ENCODE assay signal across 10 mouse cellular contexts in the genomic region with DNA sequence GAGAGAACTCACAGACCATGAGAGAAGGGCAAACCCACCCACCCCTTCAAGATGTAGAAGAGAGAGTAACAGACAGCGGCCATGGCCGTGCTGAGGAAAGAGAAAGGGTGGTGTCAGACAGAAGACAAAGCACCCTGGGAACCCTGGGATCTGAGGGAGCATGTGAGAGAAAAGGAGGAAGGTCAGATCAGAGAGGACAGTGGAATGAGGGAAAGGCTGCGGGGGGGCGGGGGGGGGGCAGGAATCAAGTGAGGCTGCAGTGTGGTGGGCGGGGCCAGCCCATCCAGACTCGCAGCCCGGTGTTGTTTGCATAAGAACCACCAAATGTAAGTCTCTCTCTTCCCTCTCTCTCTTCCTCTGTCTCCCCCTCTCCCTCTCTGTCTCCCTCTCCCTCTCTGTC.
DNase-seq lines count a peak whose midpoint lies in the region; ATAC-seq lines count a peak whose summit lies in the region.
"Had no signal": no experiment of that assay in that cellular context is flagged by ENCODE, and none has a peak within 500 bp of the region (broad histone marks: within the 10 kb centered on the region; RNA-seq: fewer than 3 reads in every experiment).

No protein-coding gene starts in this region.

- H3K4me1 ChIP-seq in hindbrain, embryonic 10.5 days (replicated peaks): peaks cover 14% of the 10 kb centered on the region
- H3K4me1 ChIP-seq in hindbrain, embryonic 14.5 days (replicated peaks; ENCODE audit: control insufficient read depth, insufficient read depth, low read length): peaks cover 4% of the 10 kb centered on the region; the same call in 1 of the 2 replicates
- no peaks in the 10 kb centered on the region; the same call in 1 of the 2 replicates for H3K4me1 ChIP-seq in neural tube, embryonic 15.5 days
- H3K4me1 ChIP-seq in hindbrain, embryonic 15.5 days (replicated peaks): 0 out of 2 replicates have a peak, but pooled peaks cover 5% of the 10 kb centered on the region

- no peaks in the 10 kb centered on the region for H3K9me3 ChIP-seq in hindbrain, embryonic 10.5 days
- no peaks in the 10 kb centered on the region for H3K9me3 ChIP-seq in hindbrain, embryonic 14.5 days (ENCODE audit: control insufficient read depth, low read length)
- no peaks in the 10 kb centered on the region for H3K9me3 ChIP-seq in neural tube, embryonic 15.5 days (replicated peaks)
- H3K9me3 ChIP-seq in hindbrain, embryonic 15.5 days: no peaks in the 10 kb centered on the region

- ATAC-seq in hindbrain, embryonic 14.5 days (ENCODE audit: low FRiP score): no peak
- ATAC-seq in neural tube, embryonic 15.5 days (ENCODE audit: low FRiP score): no peak
- no peak for ATAC-seq in hindbrain, embryonic 15.5 days (ENCODE audit: low FRiP score, low read depth)

- no peak overlapping the region for H3K9ac ChIP-seq in hindbrain, embryonic 14.5 days
- H3K9ac ChIP-seq in neural tube, embryonic 15.5 days (replicated peaks): no peak overlapping the region
- no peak overlapping the region for H3K9ac ChIP-seq in hindbrain, embryonic 15.5 days

- H3K27me3 ChIP-seq in hindbrain, embryonic 10.5 days (ENCODE audit: insufficient read depth, poor library complexity, severe bottlenecking): no peaks in the 10 kb centered on the region
- no peaks in the 10 kb centered on the region for H3K27me3 ChIP-seq in hindbrain, embryonic 14.5 days (ENCODE audit: control insufficient read depth, insufficient read depth, low read length)
- H3K27me3 ChIP-seq in neural tube, embryonic 15.5 days (replicated peaks): no peaks in the 10 kb centered on the region
- H3K27me3 ChIP-seq in hindbrain, embryonic 15.5 days: no peaks in the 10 kb centered on the region

- H3K4me3 ChIP-seq in hindbrain, embryonic 10.5 days: peak overlapping the region; percentile 32
- no peak overlapping the region for H3K4me3 ChIP-seq in hindbrain, embryonic 14.5 days (replicated peaks; ENCODE audit: low read length)
- no peak overlapping the region for H3K4me3 ChIP-seq in neural tube, embryonic 15.5 days (replicated peaks)
- no peak overlapping the region for H3K4me3 ChIP-seq in hindbrain, embryonic 15.5 days

- no peak overlapping the region for H3K4me2 ChIP-seq in hindbrain, embryonic 14.5 days (replicated peaks)
- H3K4me2 ChIP-seq in neural tube, embryonic 15.5 days: no peak overlapping the region
- peak overlapping the region; percentile 21; the same call in 1 of the 2 replicates for H3K4me2 ChIP-seq in hindbrain, embryonic 15.5 days

- 0% methylated on average over 7 of the region's 7 CpGs for WGBS in hindbrain, embryonic 10.5 days
- WGBS in hindbrain, embryonic 14.5 days: 0% methylated on average over 5 of the region's 7 CpGs
- WGBS in neural tube, embryonic 15.5 days: 2% methylated on average over 7 of the region's 7 CpGs
- 1% methylated on average over 6 of the region's 7 CpGs for WGBS in hindbrain, embryonic 15.5 days

- H3K27ac ChIP-seq in hindbrain, embryonic 10.5 days: peak overlapping the region; percentile 72
- no peak overlapping the region for H3K27ac ChIP-seq in hindbrain, embryonic 14.5 days
- H3K27ac ChIP-seq in neural tube, embryonic 15.5 days (replicated peaks): no peak overlapping the region
- no peak overlapping the region for H3K27ac ChIP-seq in hindbrain, embryonic 15.5 days (replicated peaks)

- peak; percentile 42 for DNase-seq in hindbrain, embryonic 10.5 days (ENCODE audit: low spot score)
- DNase-seq in hindbrain, embryonic 14.5 days (ENCODE audit: low spot score): no peak
- peak; percentile 30 for DNase-seq in neural tube, embryonic 10.5 days (ENCODE audit: extremely low spot score, low spot score)
- no peak for DNase-seq in right cerebral cortex, postnatal 10 days (ENCODE audit: low spot score in 2 of 2)
- DNase-seq in adrenal gland, postnatal 14 days: no peak
- DNase-seq: kidney, adult 9 months; lung, adult 2 months; thymus, postnatal 4 days had no signal

- H3K36me3 ChIP-seq in hindbrain, embryonic 10.5 days: no peaks in the 10 kb centered on the region
- no peaks in the 10 kb centered on the region for H3K36me3 ChIP-seq in hindbrain, embryonic 14.5 days (replicated peaks; ENCODE audit: control insufficient read depth, insufficient read depth)
- H3K36me3 ChIP-seq in neural tube, embryonic 15.5 days: no peaks in the 10 kb centered on the region
- no peaks in the 10 kb centered on the region for H3K36me3 ChIP-seq in hindbrain, embryonic 15.5 days

Comparison
In these comparisons a context has a peak if more than half of its experiments do, and no peak if none do; other contexts are left out.
1. DNase-seq: peak in hindbrain, embryonic 10.5 days (single experiment) and neural tube, embryonic 10.5 days (single experiment); none in hindbrain, embryonic 14.5 days (single experiment), right cerebral cortex, postnatal 10 days (0 of 2) and adrenal gland, postnatal 14 days (single experiment).